Mouse (Mus musculus): ENCODE measurements around the gene Sod2. TPM values are rescaled to one million over a fixed set of nuclear protein-coding genes. Genes with fewer than 3 reads are reported as not detected.
A peak's percentile ranks its signal among the peaks of the same experiment; 100 is the strongest.
"Not testable (repeated sequence)": the region's sequence is repeated elsewhere in the genome, so short reads cannot be mapped to it uniquely, and the experiment has no call there.

The Sod2 gene
- polyA plus RNA-seq, 1 experiment from 2014 or later = 173 TPM

GRCm38 (mm10) chr17:12990567-12991145 lies 16.0 kb upstream of the Sod2 start:
- Histone ChIP-seq H3K36me3 (ENCODE audit: control insufficient read depth, insufficient read depth, low read length) (no peaks in the 10 kb centered on the region), H3K9me3 (ENCODE audit: control insufficient read depth, low read length) (no peaks in the 10 kb centered on the region), H3K4me1 (ENCODE audit: control insufficient read depth, insufficient read depth, low read length) (peaks cover 10% of the 10 kb centered on the region; the same call in 1 of the 2 replicates), H3K9ac (replicated peaks; ENCODE audit: low read depth, low read length) (peak overlapping the region; percentile 99), H3K27ac (ENCODE audit: low read depth, low read length) (peak overlapping the region; percentile 99; the same call in 1 of the 2 replicates), H3K27me3 (ENCODE audit: control insufficient read depth, insufficient read depth, low read length) (no peaks in the 10 kb centered on the region), H3K4me3 (ENCODE audit: low read depth, low read length) (peak overlapping the region; percentile 100), H3K4me2 (ENCODE audit: low read depth, low read length) (peak overlapping the region; percentile 68)
- 53% methylated on average over 8 of the region's 8 CpGs for WGBS
- no peak for ATAC-seq (ENCODE audit: low read depth)

DNA sequence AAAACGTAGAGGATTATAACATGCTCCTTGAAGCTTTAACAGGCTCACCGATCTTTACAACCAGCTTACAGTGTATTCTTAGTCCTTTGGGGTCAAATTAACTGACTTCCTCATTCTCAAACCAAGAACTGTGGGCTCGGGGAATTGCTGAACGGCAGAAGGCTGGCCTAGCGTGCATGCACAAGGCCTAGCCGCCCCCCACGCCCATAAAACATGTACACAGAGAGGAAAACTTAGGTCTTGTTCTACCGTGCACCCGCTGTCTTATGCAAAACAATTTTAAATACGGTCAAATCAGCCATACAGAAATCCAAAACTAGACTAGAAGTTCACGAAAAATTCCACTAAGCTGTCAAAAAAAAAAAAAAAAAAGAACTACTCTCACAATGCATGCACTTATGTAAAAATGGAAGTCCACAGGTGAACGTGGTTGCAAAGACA lies 15.4 kb upstream of the Sod2 start:
- WGBS = 2% methylated on average over 12 of the region's 12 CpGs
- Histone ChIP-seq H3K9me3 (ENCODE audit: control insufficient read depth, low read length) (no peaks in the 10 kb centered on the region), H3K4me3 (ENCODE audit: low read depth, low read length) (peak overlapping the region; percentile 100), H3K27me3 (ENCODE audit: control insufficient read depth, insufficient read depth, low read length) (no peaks in the 10 kb centered on the region), H3K27ac (ENCODE audit: low read depth, low read length) (peak overlapping the region; percentile 99), H3K9ac (replicated peaks; ENCODE audit: low read depth, low read length) (peak overlapping the region; percentile 99), H3K36me3 (ENCODE audit: control insufficient read depth, insufficient read depth, low read length) (no peaks in the 10 kb centered on the region), H3K4me1 (ENCODE audit: control insufficient read depth, insufficient read depth, low read length) (peaks cover 10% of the 10 kb centered on the region; the same call in 1 of the 2 replicates), H3K4me2 (ENCODE audit: low read depth, low read length) (peak overlapping the region; percentile 68)
- ATAC-seq (ENCODE audit: low read depth) = no peak

DNA sequence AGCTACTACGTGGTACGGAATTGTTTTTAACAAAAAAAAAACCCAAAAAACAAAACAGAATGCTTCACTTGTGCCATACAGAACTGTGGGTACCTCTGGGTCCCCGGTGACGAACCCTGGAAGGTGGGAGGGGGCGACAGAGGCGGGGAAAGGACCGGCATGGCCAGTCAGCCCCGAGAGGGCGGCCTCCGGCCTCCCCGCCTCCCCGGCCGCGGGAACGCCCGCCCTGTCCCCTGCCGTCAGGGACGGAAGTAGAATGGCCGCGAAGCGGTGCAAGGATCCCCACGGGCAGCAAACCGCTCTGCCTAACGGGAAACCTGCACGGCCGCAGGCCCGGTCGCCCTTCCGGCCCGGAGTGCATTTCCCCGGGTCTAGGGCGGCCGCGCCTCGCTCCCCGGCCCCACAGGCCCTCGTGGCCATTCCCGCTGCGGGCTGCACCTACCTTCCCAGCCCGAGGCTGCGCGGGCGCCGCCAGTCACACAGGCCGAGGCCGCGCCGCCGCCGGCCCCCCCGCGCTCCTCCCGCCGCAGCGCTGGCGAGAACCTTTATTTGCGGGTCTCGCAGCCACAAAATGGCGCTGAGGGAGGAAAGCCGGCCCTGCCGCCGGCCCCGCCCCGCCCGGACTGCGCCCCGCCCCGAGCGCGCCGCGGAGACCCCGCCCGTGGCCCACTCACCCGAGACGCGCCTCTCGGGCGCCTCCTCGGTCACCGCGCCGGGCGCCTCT lies 14.8 kb upstream of the Sod2 start:
- H3K9ac ChIP-seq (replicated peaks; ENCODE audit: low read depth, low read length) = peak overlapping the region; percentile 99
- H3K4me1 ChIP-seq (ENCODE audit: control insufficient read depth, insufficient read depth, low read length) = peaks cover 10% of the 10 kb centered on the region; the same call in 1 of the 2 replicates
- peak; percentile 91 for ATAC-seq (ENCODE audit: low read depth)
- no peaks in the 10 kb centered on the region for H3K27me3 ChIP-seq (ENCODE audit: control insufficient read depth, insufficient read depth, low read length)
- peak overlapping the region; percentile 100 for H3K4me3 ChIP-seq (ENCODE audit: low read depth, low read length)
- H3K4me2 ChIP-seq (ENCODE audit: low read depth, low read length) = peak overlapping the region; percentile 68
- no peaks in the 10 kb centered on the region for H3K36me3 ChIP-seq (ENCODE audit: control insufficient read depth, insufficient read depth, low read length)
- no peaks in the 10 kb centered on the region for H3K9me3 ChIP-seq (ENCODE audit: control insufficient read depth, low read length)
- WGBS = under 1% methylated on average over 59 of the region's 84 CpGs
- peak overlapping the region; percentile 99 for H3K27ac ChIP-seq (ENCODE audit: low read depth, low read length)

- peaks cover 10% of the 10 kb centered on the region; the same call in 1 of the 2 replicates for H3K4me1 ChIP-seq (ENCODE audit: control insufficient read depth, insufficient read depth, low read length)
- H3K36me3 ChIP-seq (ENCODE audit: control insufficient read depth, insufficient read depth, low read length) = no peaks in the 10 kb centered on the region
- H3K9me3 ChIP-seq (ENCODE audit: control insufficient read depth, low read length) = no peaks in the 10 kb centered on the region
- H3K4me2 ChIP-seq (ENCODE audit: low read depth, low read length) = peak overlapping the region; percentile 68
- peak overlapping the region; percentile 99 for H3K9ac ChIP-seq (replicated peaks; ENCODE audit: low read depth, low read length)
- no peaks in the 10 kb centered on the region for H3K27me3 ChIP-seq (ENCODE audit: control insufficient read depth, insufficient read depth, low read length)
- peak; percentile 84 for ATAC-seq (ENCODE audit: low read depth)
- under 1% methylated on average over 46 of the region's 51 CpGs for WGBS
- peak overlapping the region; percentile 100 for H3K4me3 ChIP-seq (ENCODE audit: low read depth, low read length)
- H3K27ac ChIP-seq (ENCODE audit: low read depth, low read length) = peak overlapping the region; percentile 99
Observed at GRCm38 (mm10) chr17:12992470-12992991, 14.1 kb upstream of the Sod2 start.

DNA sequence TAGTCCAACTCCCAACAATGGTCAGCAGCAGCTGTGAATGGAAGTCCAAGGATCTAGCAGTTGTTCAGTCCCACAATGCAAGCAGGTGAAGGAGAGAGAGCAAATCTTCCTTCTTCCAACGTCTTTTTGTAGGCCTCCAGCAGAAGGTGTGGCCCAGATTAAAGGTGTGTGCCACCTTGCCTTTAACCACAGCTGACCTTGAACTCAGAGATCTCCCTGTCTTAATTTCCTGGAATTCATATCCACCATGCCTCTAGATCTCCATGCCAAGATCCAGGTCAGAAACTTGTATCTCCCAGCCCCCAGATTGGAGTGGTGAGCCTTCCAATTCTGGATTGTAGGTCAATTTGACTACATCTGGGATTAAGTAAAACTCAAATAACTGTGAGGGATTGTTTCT lies 12.6 kb upstream of the Sod2 start, which contains the start of gene Wtap:
Gene Wtap (minus strand): TSS at position 101 of the 400 bp plus-strand sequence.
- WGBS = 85% methylated on average over 1 of the region's 1 CpGs
- Histone ChIP-seq H3K9me3 (ENCODE audit: control insufficient read depth, low read length) (no peaks in the 10 kb centered on the region), H3K27ac (ENCODE audit: low read depth, low read length) (peak within 1 kb of the TSS; percentile 99; the same call in 1 of the 2 replicates), H3K4me2 (ENCODE audit: low read depth, low read length) (peak within 1 kb of the TSS; percentile 68), H3K36me3 (ENCODE audit: control insufficient read depth, insufficient read depth, low read length) (no peaks in the 10 kb centered on the region), H3K4me3 (ENCODE audit: low read depth, low read length) (peak within 1 kb of the TSS; percentile 100), H3K27me3 (ENCODE audit: control insufficient read depth, insufficient read depth, low read length) (no peaks in the 10 kb centered on the region), H3K9ac (replicated peaks; ENCODE audit: low read depth, low read length) (peak within 1 kb of the TSS; percentile 99), H3K4me1 (ENCODE audit: control insufficient read depth, insufficient read depth, low read length) (peaks cover 10% of the 10 kb centered on the region; the same call in 1 of the 2 replicates)
- no peak for ATAC-seq (ENCODE audit: low read depth)

DNA sequence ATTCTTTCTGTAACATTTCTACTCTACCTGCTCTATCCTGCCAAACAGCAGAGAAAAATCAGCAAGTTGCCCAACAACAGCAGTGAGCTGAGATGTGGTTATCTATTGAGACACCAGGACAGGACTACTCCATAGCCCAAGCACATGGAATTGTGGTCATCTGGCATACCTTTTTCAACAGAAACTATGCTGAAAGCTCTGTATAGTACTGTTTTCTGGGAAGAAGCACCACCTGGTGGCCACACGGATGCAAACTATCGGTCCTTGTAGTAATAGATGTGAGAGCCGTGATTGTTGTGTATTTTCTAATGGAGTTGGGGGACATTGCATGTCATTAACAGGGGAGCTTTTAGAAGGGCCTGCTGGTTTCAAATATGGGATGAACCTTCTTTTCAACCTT lies 10.3 kb upstream of the Sod2 start:
- H3K27ac ChIP-seq (ENCODE audit: low read depth, low read length) = no peak overlapping the region
- no peak overlapping the region for H3K4me2 ChIP-seq (ENCODE audit: low read depth, low read length)
- no peaks in the 10 kb centered on the region for H3K36me3 ChIP-seq (ENCODE audit: control insufficient read depth, insufficient read depth, low read length)
- no peak overlapping the region for H3K9ac ChIP-seq (replicated peaks; ENCODE audit: low read depth, low read length)
- H3K4me3 ChIP-seq (ENCODE audit: low read depth, low read length) = no peak overlapping the region
- H3K4me1 ChIP-seq (ENCODE audit: control insufficient read depth, insufficient read depth, low read length) = no peaks in the 10 kb centered on the region; the same call in 1 of the 2 replicates
- no peaks in the 10 kb centered on the region for H3K27me3 ChIP-seq (ENCODE audit: control insufficient read depth, insufficient read depth, low read length)
- ATAC-seq (ENCODE audit: low read depth) = no peak
- no peaks in the 10 kb centered on the region for H3K9me3 ChIP-seq (ENCODE audit: control insufficient read depth, low read length)
- WGBS = 25% methylated on average over 3 of the region's 3 CpGs

- WGBS = 93% methylated on average over 5 of the region's 5 CpGs
- ATAC-seq (ENCODE audit: low read depth) = no peak
- Histone ChIP-seq H3K4me1 (ENCODE audit: control insufficient read depth, insufficient read depth, low read length) (no peaks in the 10 kb centered on the region; the same call in 1 of the 2 replicates), H3K4me2 (ENCODE audit: low read depth, low read length) (no peak overlapping the region), H3K9ac (replicated peaks; ENCODE audit: low read depth, low read length) (no peak overlapping the region), H3K4me3 (ENCODE audit: low read depth, low read length) (no peak overlapping the region), H3K27me3 (ENCODE audit: control insufficient read depth, insufficient read depth, low read length) (no peaks in the 10 kb centered on the region), H3K27ac (ENCODE audit: low read depth, low read length) (no peak overlapping the region), H3K9me3 (ENCODE audit: control insufficient read depth, low read length) (no peaks in the 10 kb centered on the region), H3K36me3 (ENCODE audit: control insufficient read depth, insufficient read depth, low read length) (no peaks in the 10 kb centered on the region)
Observed at GRCm38 (mm10) chr17:12997890-12998289, 8.8 kb upstream of the Sod2 start.

GRCm38 (mm10) chr17:12999069-12999468 lies 7.6 kb upstream of the Sod2 start:
- no peaks in the 10 kb centered on the region for H3K9me3 ChIP-seq (ENCODE audit: control insufficient read depth, low read length)
- no peaks in the 10 kb centered on the region for H3K27me3 ChIP-seq (ENCODE audit: control insufficient read depth, insufficient read depth, low read length)
- ATAC-seq (ENCODE audit: low read depth) = no peak
- no peak overlapping the region for H3K27ac ChIP-seq (ENCODE audit: low read depth, low read length)
- 69% methylated on average over 6 of the region's 6 CpGs for WGBS
- H3K4me1 ChIP-seq (ENCODE audit: control insufficient read depth, insufficient read depth, low read length) = no peaks in the 10 kb centered on the region
- no peak overlapping the region for H3K9ac ChIP-seq (replicated peaks; ENCODE audit: low read depth, low read length)
- no peak overlapping the region for H3K4me2 ChIP-seq (ENCODE audit: low read depth, low read length)
- no peak overlapping the region for H3K4me3 ChIP-seq (ENCODE audit: low read depth, low read length)
- no peaks in the 10 kb centered on the region for H3K36me3 ChIP-seq (ENCODE audit: control insufficient read depth, insufficient read depth, low read length)

- not testable (repeated sequence) for H3K9me3 ChIP-seq (ENCODE audit: control insufficient read depth, low read length); ATAC-seq (ENCODE audit: low read depth); H3K27me3 ChIP-seq (ENCODE audit: control insufficient read depth, insufficient read depth, low read length); H3K4me2 ChIP-seq (ENCODE audit: low read depth, low read length); H3K4me1 ChIP-seq (ENCODE audit: control insufficient read depth, insufficient read depth, low read length); H3K36me3 ChIP-seq (ENCODE audit: control insufficient read depth, insufficient read depth, low read length); H3K27ac ChIP-seq (ENCODE audit: low read depth, low read length); H3K4me3 ChIP-seq (ENCODE audit: low read depth, low read length); H3K9ac ChIP-seq (replicated peaks; ENCODE audit: low read depth, low read length)
- WGBS = 95% methylated on average over 5 of the region's 5 CpGs
Observed at GRCm38 (mm10) chr17:13002243-13002642, 4.4 kb upstream of the Sod2 start.

All from neural tube, embryonic 14.5 days (tissue).